34 mouse cellular contexts compared by ENCODE assay signal in the genomic region with DNA sequence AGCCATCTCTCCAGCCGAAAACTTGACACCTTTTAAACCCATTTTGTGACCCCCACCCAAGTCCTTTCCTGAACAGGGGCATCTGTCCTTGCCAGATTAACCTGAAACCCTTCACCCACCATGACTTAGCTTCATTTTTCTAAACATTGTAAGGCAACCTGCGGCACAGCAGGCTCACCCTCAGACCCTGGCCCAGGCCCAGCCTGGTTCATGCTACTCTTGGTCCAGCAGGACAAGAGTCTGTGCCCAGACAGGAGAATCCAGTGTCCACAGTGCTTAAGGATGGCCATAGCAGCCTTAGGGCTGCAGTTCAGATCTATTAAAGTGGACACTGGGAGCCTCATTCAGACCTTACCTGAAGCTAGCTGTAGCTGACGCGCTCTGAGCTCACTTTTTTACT.
"Had no signal": no experiment of that assay in that cellular context is flagged by ENCODE, and none has a peak within 500 bp of the region (broad histone marks: within the 10 kb centered on the region; RNA-seq: fewer than 3 reads in every experiment).

No protein-coding gene starts in this region.

- ATAC-seq: hindbrain, embryonic 16.5 days; hindbrain, postnatal 0 days; inflammation-experienced regulatory T-cells, adult 6 months; intestine, embryonic 15.5 days; intestine, embryonic 16.5 days; intestine, postnatal 0 days had no signal

- H3K4me3 ChIP-seq: heart, embryonic 12.5 days; heart, embryonic 13.5 days; heart, embryonic 15.5 days; hindbrain, embryonic 10.5 days; hindbrain, embryonic 12.5 days; hindbrain, embryonic 13.5 days; hindbrain, embryonic 15.5 days; intestine, embryonic 15.5 days; kidney, embryonic 15.5 days; layer of hippocampus, adult 2 months; left cerebral cortex, adult 2 months had no signal

- H3K4me1 ChIP-seq: hindbrain, embryonic 10.5 days; hindbrain, embryonic 12.5 days; hindbrain, embryonic 13.5 days; hindbrain, embryonic 15.5 days; intestine, embryonic 15.5 days; kidney, embryonic 15.5 days had no signal

- DNase-seq: heart, postnatal 10 days; heart, postnatal 14 days; heart, postnatal 36 days; heart, postnatal 4 days; kidney, adult 11 months; kidney, adult 18-20 months; kidney, adult 2 months; kidney, adult 8-10 months; kidney, adult 9 months; kidney, postnatal 10 days; kidney, postnatal 14 days; kidney, postnatal 25 days; kidney, postnatal 36 days; kidney, postnatal 4 days; layer of hippocampus, adult 9-11 months; layer of hippocampus, postnatal 36 days had no signal

- H3K27ac ChIP-seq: heart, embryonic 13.5 days; heart, embryonic 15.5 days; hindbrain, embryonic 10.5 days; hindbrain, embryonic 12.5 days; hindbrain, embryonic 13.5 days; hindbrain, embryonic 14.5 days; hindbrain, embryonic 15.5 days; hindbrain, postnatal 0 days; intestine, embryonic 15.5 days; kidney, embryonic 15.5 days; kidney, postnatal 0 days; layer of hippocampus, adult 2 months; left cerebral cortex, adult 2 months had no signal
